Mouse (Mus musculus): ENCODE data around the gene Glyatl3. TPM values are rescaled to one million over a fixed set of nuclear protein-coding genes. Genes with fewer than 3 reads are reported as not detected.

Glyatl3 gene
- not detected in 2 replicates for polyA plus RNA-seq (2012; rRNA removed)

- H3K4me3 ChIP-seq (ENCODE audit: insufficient read depth, low read length), result no peak within 1 kb of the TSS
- TF ChIP-seq POLR2A (IDR thresholded peaks at IDR 0.05; ENCODE audit: extremely low read depth, insufficient read depth, low read length) (no peak), CTCF (IDR thresholded peaks at IDR 0.05; ENCODE audit: extremely low read depth, insufficient read depth, low read length) (no peak)
- no peaks in the 10 kb centered on the region for H3K4me1 ChIP-seq (ENCODE audit: control insufficient read depth, insufficient read depth, low read length)
- no peak within 1 kb of the TSS for H3K27ac ChIP-seq (ENCODE audit: insufficient read depth, low read length)
Measured at GRCm38 (mm10) chr17:40914250-40914649, at the start of gene Glyatl3. TSS of gene Glyatl3 (minus strand) at chr17:40914350.

GRCm38 (mm10) chr17:40948518-40948917 lies 34.4 kb upstream of the Glyatl3 start:
- Histone ChIP-seq H3K4me1 (ENCODE audit: control insufficient read depth, insufficient read depth, low read length) (no peaks in the 10 kb centered on the region), H3K4me3 (ENCODE audit: insufficient read depth, low read length) (no peak overlapping the region), H3K27ac (ENCODE audit: insufficient read depth, low read length) (no peak overlapping the region)
- no peak for TF ChIP-seq CTCF (IDR thresholded peaks at IDR 0.05; ENCODE audit: extremely low read depth, insufficient read depth, low read length)
- TF ChIP-seq POLR2A (IDR thresholded peaks at IDR 0.05; ENCODE audit: extremely low read depth, insufficient read depth, low read length), result no peak

- TF ChIP-seq CTCF (IDR thresholded peaks at IDR 0.05; ENCODE audit: extremely low read depth, insufficient read depth, low read length) (no peak), POLR2A (IDR thresholded peaks at IDR 0.05; ENCODE audit: extremely low read depth, insufficient read depth, low read length) (peak; percentile 68)
- Histone ChIP-seq H3K27ac (ENCODE audit: insufficient read depth, low read length) (peak within 1 kb of the TSS; percentile 98), H3K4me1 (ENCODE audit: control insufficient read depth, insufficient read depth, low read length) (no peaks in the 10 kb centered on the region), H3K4me3 (ENCODE audit: insufficient read depth, low read length) (peak within 1 kb of the TSS; percentile 98)
Measured at GRCm38 (mm10) chr17:40934420-40935231, 20.5 kb upstream of the Glyatl3 start, which contains the start of the genes Mut and Cenpq. TSS of gene Mut (plus strand) at chr17:40934685. TSS of gene Cenpq (minus strand) at chr17:40935047.

- no peak overlapping the region for H3K27ac ChIP-seq (ENCODE audit: insufficient read depth, low read length)
- TF ChIP-seq CTCF (IDR thresholded peaks at IDR 0.05; ENCODE audit: extremely low read depth, insufficient read depth, low read length) (no peak), POLR2A (IDR thresholded peaks at IDR 0.05; ENCODE audit: extremely low read depth, insufficient read depth, low read length) (no peak)
- peak overlapping the region; percentile 98 for H3K4me3 ChIP-seq (ENCODE audit: insufficient read depth, low read length)
- H3K4me1 ChIP-seq (ENCODE audit: control insufficient read depth, insufficient read depth, low read length), result no peaks in the 10 kb centered on the region
Measured at GRCm38 (mm10) chr17:40933985-40934384, 19.8 kb upstream of the Glyatl3 start.

- Histone ChIP-seq H3K4me1 (ENCODE audit: control insufficient read depth, insufficient read depth, low read length) (no peaks in the 10 kb centered on the region), H3K27ac (ENCODE audit: insufficient read depth, low read length) (no peak overlapping the region), H3K4me3 (ENCODE audit: insufficient read depth, low read length) (no peak overlapping the region)
- TF ChIP-seq POLR2A (IDR thresholded peaks at IDR 0.05; ENCODE audit: extremely low read depth, insufficient read depth, low read length), result no peak
- TF ChIP-seq CTCF (IDR thresholded peaks at IDR 0.05; ENCODE audit: extremely low read depth, insufficient read depth, low read length), result no peak
Measured at GRCm38 (mm10) chr17:40915499-40915898, 1.3 kb upstream of the Glyatl3 start.

GRCm38 (mm10) chr17:40904721-40905154 lies 9.4 kb downstream of the Glyatl3 start:
- TF ChIP-seq POLR2A (IDR thresholded peaks at IDR 0.05; ENCODE audit: extremely low read depth, insufficient read depth, low read length) (no peak), CTCF (IDR thresholded peaks at IDR 0.05; ENCODE audit: extremely low read depth, insufficient read depth, low read length) (no peak)
- no peak overlapping the region for H3K4me3 ChIP-seq (ENCODE audit: insufficient read depth, low read length)

GRCm38 (mm10) chr17:40904056-40904597 lies 10.0 kb downstream of the Glyatl3 start:
- no peaks in the 10 kb centered on the region for H3K4me1 ChIP-seq (ENCODE audit: control insufficient read depth, insufficient read depth, low read length)
- TF ChIP-seq POLR2A (IDR thresholded peaks at IDR 0.05; ENCODE audit: extremely low read depth, insufficient read depth, low read length) (no peak), CTCF (IDR thresholded peaks at IDR 0.05; ENCODE audit: extremely low read depth, insufficient read depth, low read length) (no peak)

More at GRCm38 (mm10) chr17:40904721-40905154, 9.4 kb downstream of the Glyatl3 start:
- Histone ChIP-seq H3K27ac (ENCODE audit: insufficient read depth, low read length) (no peak overlapping the region), H3K4me1 (ENCODE audit: control insufficient read depth, insufficient read depth, low read length) (no peaks in the 10 kb centered on the region)

GRCm38 (mm10) chr17:40903345-40903744 lies 10.8 kb downstream of the Glyatl3 start:
- Histone ChIP-seq H3K4me1 (ENCODE audit: control insufficient read depth, insufficient read depth, low read length) (no peaks in the 10 kb centered on the region), H3K27ac (ENCODE audit: insufficient read depth, low read length) (no peak overlapping the region), H3K4me3 (ENCODE audit: insufficient read depth, low read length) (no peak overlapping the region)
- TF ChIP-seq CTCF (IDR thresholded peaks at IDR 0.05; ENCODE audit: extremely low read depth, insufficient read depth, low read length), result no peak
- no peak for TF ChIP-seq POLR2A (IDR thresholded peaks at IDR 0.05; ENCODE audit: extremely low read depth, insufficient read depth, low read length)

More at GRCm38 (mm10) chr17:40904056-40904597, 10.0 kb downstream of the Glyatl3 start:
- no peak overlapping the region for H3K4me3 ChIP-seq (ENCODE audit: insufficient read depth, low read length)
- H3K27ac ChIP-seq (ENCODE audit: insufficient read depth, low read length), result no peak overlapping the region

GRCm38 (mm10) chr17:40899783-40900363 lies 14.3 kb downstream of the Glyatl3 start:
- TF ChIP-seq CTCF (IDR thresholded peaks at IDR 0.05; ENCODE audit: extremely low read depth, insufficient read depth, low read length), result no peak
- Histone ChIP-seq H3K4me3 (ENCODE audit: insufficient read depth, low read length) (no peak overlapping the region), H3K27ac (ENCODE audit: insufficient read depth, low read length) (no peak overlapping the region), H3K4me1 (ENCODE audit: control insufficient read depth, insufficient read depth, low read length) (no peaks in the 10 kb centered on the region)
